Mouse (Mus musculus) CH12F3 (cell line): ENCODE results near the gene Myef2.

ENCODE experiments used
- in situ Hi-C: fragments of 300-500 bp; cut with MboI; formaldehyde crosslinking; loops from 2 replicates; pipeline ENCODE4 v1.14.3; 2020; ENCODE audit warnings: low sequenced_read_pairs

Gene Myef2

GRCm38 (mm10) chr2:125068696-125069095 lies 54.8 kb downstream of the Myef2 start:
- in situ Hi-C loops: no loop called here

- in situ Hi-C loops: no loop called here
Measured at GRCm38 (mm10) chr2:125067894-125068293, 55.6 kb downstream of the Myef2 start, which contains the start of gene Slc24a5. Gene Slc24a5, plus strand, starts transcription at chr2:125068124.

- in situ Hi-C loops: no loop called here
Measured at GRCm38 (mm10) chr2:125067373-125067772, 56.1 kb downstream of the Myef2 start.

GRCm38 (mm10) chr2:125062944-125063343 lies 60.5 kb downstream of the Myef2 start:
- in situ Hi-C loops: no loop called here

- in situ Hi-C loops: no loop called here
Measured at GRCm38 (mm10) chr2:125061451-125061850, 62.0 kb downstream of the Myef2 start.

GRCm38 (mm10) chr2:125057250-125057815 lies 66.1 kb downstream of the Myef2 start:
- in situ Hi-C loops: no loop called here

- in situ Hi-C loops: no loop called here
Measured at GRCm38 (mm10) chr2:125055316-125055903, 68.1 kb downstream of the Myef2 start.
